Mouse (Mus musculus) liver, postnatal 0 days (tissue): ENCODE data around the gene 1700008O03Rik. TPM values are rescaled to one million over a fixed set of nuclear protein-coding genes. Genes with fewer than 3 reads are reported as not detected.

Experiments used
- ATAC-seq: fragments of 200-750 bp; cut with Nextera tagmentation; 2 replicates; pipeline ENCODE4 v1.8.0; 2017; ENCODE audit warnings: mild to moderate bottlenecking, moderate library complexity
- DNase-seq: peaks from one replicate; pipeline ENCODE4 v3.0.0-alpha.2; 2016
- H3K27ac ChIP-seq: fragments of 300-500 bp; sonication (generic); 2 replicates; pipeline ENCODE4 v1.5.1; 2014; ENCODE audit warnings: antibody characterized with exemption, moderate library complexity, mild to moderate bottlenecking, low read depth
- H3K27me3 ChIP-seq: fragments of 300-500 bp; sonication (generic); 2 replicates; pipeline ENCODE4 v1.6.1; 2014; ENCODE audit warnings: low read length, control low read depth, mixed read lengths; ENCODE audit not compliant: insufficient read depth
- H3K36me3 ChIP-seq: fragments of 300-500 bp; sonication (generic); replicated peaks from 2 replicates; pipeline ENCODE4 v1.6.1; 2014; ENCODE audit warnings: mild to moderate bottlenecking, control low read depth, low read length, moderate library complexity, mixed read lengths; ENCODE audit not compliant: insufficient read depth
- H3K4me1 ChIP-seq: fragments of 300-500 bp; sonication (generic); 2 replicates; pipeline ENCODE4 v1.6.1; 2014; ENCODE audit warnings: antibody characterized with exemption, mild to moderate bottlenecking, control low read depth; ENCODE audit not compliant: insufficient read depth
- H3K4me2 ChIP-seq: fragments of 300-500 bp; sonication (generic); 2 replicates; pipeline ENCODE4 v1.6.1; 2014; ENCODE audit warnings: low read depth, mild to moderate bottlenecking, low read length, moderate library complexity, mixed read lengths
- H3K4me3 ChIP-seq: fragments of 300-500 bp; sonication (generic); 2 replicates; pipeline ENCODE4 v1.5.1; 2014; ENCODE audit warnings: low read depth, low read length
- H3K9ac ChIP-seq: fragments of 300-500 bp; sonication (generic); replicated peaks from 2 replicates; pipeline ENCODE4 v1.6.1; 2014; ENCODE audit warnings: mild to moderate bottlenecking, moderate library complexity
- H3K9me3 ChIP-seq: fragments of 300-500 bp; sonication (generic); 2 replicates; pipeline ENCODE4 v1.6.1; 2016; ENCODE audit warnings: mild to moderate bottlenecking, control low read depth, low read length, mixed read lengths
- CTCF ChIP-seq: sonication (generic); IDR thresholded peaks from 2 replicates; pipeline ENCODE4 v1.5.1; 2016; ENCODE audit warnings: antibody characterized with exemption, low read depth
- EP300 ChIP-seq: IDR thresholded peaks from 2 replicates; pipeline ENCODE4 v1.6.1; 2016; ENCODE audit warnings: antibody characterized with exemption, low read depth, mild to moderate bottlenecking
- WGBS: fragments of 180-500 bp; shearing (Covaris S2); extraction: QIAGEN DNeasy Blood & Tissue Kit; methylation state at CpG from one replicate; pipeline ENCODE4 v1.1.7; 2014; ENCODE audit not compliant: insufficient replicate concordance; 5-methylcytosine and 5-hydroxymethylcytosine counted together
- polyA plus RNA-seq: library from polyadenylated mRNA; unstranded; fragments of >200 nt; fragmentation: Nextera tagmentation; extraction: Ambion mirVana; gene quantifications from 2 replicates; pipeline ENCODE4 v1.2.1, GENCODE M21; 2015

Gene 1700008O03Rik
- polyA plus RNA-seq, 1 experiment from 2014 or later: 0.15 TPM

DNA sequence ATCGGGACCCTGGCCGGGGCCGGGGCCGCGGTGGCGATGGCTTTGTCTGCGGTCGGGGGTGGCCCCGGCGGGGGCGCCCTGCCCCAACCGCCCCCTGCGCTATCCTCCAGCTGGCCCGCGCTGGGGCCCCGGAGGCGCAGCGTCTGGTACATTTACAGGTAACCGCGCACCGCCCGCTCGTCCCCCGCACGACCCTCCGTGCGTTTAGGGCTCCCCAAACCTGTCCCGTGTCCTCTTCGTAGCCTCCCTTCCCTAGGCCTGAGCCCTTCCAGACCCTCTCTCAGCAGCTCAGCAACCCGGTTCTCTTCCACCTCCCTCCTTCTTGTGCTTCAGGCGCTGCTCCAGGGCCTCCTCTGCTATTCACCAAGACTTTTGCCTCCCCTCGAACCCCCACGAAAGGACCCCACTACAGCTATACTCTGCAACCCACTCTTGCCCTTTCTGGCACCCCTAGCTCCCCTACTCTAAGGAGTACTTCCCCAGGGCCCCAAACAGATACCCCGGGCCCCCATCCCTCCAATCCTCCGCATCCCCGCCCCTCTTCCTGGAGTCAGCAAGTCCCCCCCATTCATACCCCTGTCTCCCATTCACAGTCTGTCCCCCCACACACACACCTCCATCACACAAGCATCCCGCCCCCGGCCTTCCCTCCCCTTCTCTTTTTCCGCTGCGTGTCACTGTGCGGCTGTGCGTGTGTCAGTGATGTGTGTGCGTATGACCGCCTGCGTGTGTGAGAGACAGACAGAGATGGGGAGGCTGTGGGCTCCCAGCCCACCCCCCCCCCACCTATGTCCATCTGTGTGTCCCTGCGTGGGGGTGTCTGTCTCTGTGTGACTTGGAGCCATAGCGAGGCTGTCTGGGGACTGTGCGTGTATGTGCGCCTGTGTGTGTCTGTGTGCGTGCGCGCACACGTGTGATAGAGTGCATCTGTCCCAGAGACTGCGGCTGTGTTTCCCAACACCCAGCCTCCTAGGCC, 49.3 kb downstream of the 1700008O03Rik start:
- peaks cover 52% of the 10 kb centered on the region for H3K27me3 ChIP-seq
- TF ChIP-seq CTCF (no peak), EP300 (no peak)
- no peak for DNase-seq
- no peak overlapping the region for H3K27ac ChIP-seq
- H3K36me3 ChIP-seq: no peaks in the 10 kb centered on the region
- 6% methylated on average over 39 of the region's 54 CpGs for WGBS
- H3K9ac ChIP-seq: no peak overlapping the region
- no peaks in the 10 kb centered on the region for H3K4me1 ChIP-seq
- H3K4me3 ChIP-seq: no peak overlapping the region
- no peak for ATAC-seq
- no peak overlapping the region for H3K4me2 ChIP-seq
- no peaks in the 10 kb centered on the region for H3K9me3 ChIP-seq

DNA sequence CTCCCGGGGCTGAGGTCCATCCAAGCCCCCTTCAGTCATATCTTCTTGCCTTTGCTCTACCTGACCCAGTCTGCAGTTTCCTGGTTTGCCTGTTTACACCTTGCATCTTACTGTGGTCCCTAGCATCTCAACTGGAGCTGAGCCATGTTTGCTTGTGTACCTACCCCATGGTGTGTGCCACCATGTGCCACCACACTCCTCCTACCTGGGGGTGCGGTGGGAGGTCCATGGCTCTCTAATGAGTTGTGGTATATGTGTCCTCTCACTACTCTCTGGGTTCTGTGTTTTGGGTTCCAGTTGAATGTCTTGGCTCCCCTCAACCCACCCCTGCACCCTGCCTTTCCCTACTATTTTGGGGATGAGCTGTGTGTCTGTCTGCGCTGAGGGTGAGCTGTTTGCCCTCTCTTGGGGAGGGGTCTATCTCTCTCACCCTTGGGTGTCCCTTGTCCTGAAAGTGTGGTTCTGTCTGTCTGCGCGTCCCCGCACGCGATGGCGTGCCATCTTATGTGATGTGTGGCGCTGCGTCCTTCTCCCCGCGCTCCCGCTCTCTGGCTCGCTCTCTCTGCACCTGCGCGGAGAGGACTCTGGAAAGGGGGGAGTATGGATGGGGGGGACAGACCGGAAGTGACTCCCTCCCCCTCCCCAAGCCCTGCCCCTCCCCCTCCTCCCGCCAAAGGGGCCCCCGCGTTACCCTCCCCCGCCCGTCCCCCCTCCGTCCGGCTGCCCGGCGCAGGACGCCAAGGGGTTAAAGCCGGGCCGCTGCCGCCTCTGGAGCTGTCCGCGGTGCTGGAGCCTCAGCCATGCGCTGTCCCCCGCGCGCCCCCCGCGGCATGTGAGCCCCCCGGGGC, 50.4 kb downstream of the 1700008O03Rik start:
- no peak for TF ChIP-seq CTCF
- TF ChIP-seq EP300: no peak
- Histone ChIP-seq H3K27me3 (peaks cover 52% of the 10 kb centered on the region), H3K27ac (no peak overlapping the region), H3K4me2 (no peak overlapping the region), H3K9me3 (no peaks in the 10 kb centered on the region), H3K4me3 (no peak overlapping the region), H3K36me3 (no peaks in the 10 kb centered on the region), H3K4me1 (no peaks in the 10 kb centered on the region), H3K9ac (no peak overlapping the region)
- ATAC-seq (no peak), DNase-seq (no peak)
- WGBS: 7% methylated on average over 17 of the region's 40 CpGs

DNA sequence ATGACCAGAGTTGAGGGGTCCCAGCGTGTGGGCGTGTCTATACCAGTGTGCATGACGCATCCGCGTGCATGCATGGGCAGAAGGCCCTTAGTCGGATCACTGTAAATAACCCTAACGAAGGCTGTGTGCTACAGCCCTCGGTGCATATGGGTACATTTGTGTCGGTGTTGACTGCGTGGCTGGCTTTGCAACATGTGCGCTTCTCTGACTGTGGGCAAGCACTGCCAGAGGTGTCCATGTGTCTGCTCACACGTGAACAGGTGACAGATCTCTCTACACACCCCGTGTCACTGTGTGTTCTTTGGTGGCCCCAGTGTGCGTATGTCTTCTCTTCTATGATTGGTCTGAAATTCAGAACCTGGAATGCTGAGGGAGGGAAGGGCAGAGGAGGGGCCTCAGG, 51.5 kb downstream of the 1700008O03Rik start:
- H3K4me1 ChIP-seq: no peaks in the 10 kb centered on the region
- no peak for ATAC-seq
- 56% methylated on average over 14 of the region's 14 CpGs for WGBS
- no peak overlapping the region for H3K27ac ChIP-seq
- H3K27me3 ChIP-seq: peaks cover 51% of the 10 kb centered on the region
- no peak for DNase-seq
- no peak overlapping the region for H3K9ac ChIP-seq
- no peak overlapping the region for H3K4me2 ChIP-seq
- H3K36me3 ChIP-seq: no peaks in the 10 kb centered on the region
- H3K9me3 ChIP-seq: no peaks in the 10 kb centered on the region
- H3K4me3 ChIP-seq: no peak overlapping the region
- TF ChIP-seq CTCF: no peak
- TF ChIP-seq EP300: no peak

DNA sequence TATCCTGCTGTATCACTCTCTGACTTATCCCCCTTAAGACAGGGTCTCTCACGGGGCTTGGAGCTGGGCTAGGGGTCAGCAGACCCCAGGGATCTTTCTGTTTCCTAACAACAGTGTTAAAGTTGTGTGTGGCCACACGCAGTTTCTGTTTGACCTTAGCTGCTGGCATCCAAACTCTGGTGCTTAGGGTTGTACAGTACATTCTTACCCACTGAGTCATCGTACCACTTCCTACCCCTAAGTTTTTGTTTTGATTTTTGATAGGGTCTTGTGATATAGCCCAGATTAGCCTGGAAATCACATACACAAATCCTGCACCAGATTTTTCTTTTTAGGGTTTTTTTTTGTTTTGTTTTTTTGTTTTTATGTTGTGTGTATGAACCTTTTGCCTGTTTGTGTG, 53.3 kb downstream of the 1700008O03Rik start:
- WGBS: 40% methylated on average over 3 of the region's 3 CpGs
- Histone ChIP-seq H3K4me3 (no peak overlapping the region), H3K9me3 (no peaks in the 10 kb centered on the region), H3K36me3 (no peaks in the 10 kb centered on the region), H3K4me2 (no peak overlapping the region), H3K27me3 (peaks cover 37% of the 10 kb centered on the region), H3K27ac (no peak overlapping the region), H3K4me1 (no peaks in the 10 kb centered on the region), H3K9ac (no peak overlapping the region)
- DNase-seq (no peak), ATAC-seq (no peak)
- TF ChIP-seq CTCF (no peak), EP300 (no peak)

DNA sequence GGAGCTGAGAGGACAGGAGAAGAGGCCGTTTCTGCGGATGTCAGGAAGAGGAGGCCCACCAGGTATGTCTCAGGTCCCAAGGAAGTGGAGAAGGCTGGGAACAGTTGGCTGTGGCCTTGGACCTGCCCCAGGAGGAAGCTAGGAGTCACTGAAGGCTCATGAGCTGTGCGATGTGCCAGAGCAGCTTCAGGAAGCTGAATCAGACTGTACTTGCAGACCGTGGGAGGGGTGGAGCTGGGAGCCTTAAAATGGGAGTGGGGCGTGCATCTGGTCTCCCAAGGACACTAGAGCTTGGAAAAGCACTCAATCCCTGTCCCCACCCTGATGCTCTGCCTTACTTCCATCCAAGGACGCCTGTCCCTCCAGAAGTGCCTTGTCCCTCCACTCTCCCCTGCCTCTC, 59.0 kb downstream of the 1700008O03Rik start:
- Histone ChIP-seq H3K4me2 (no peak overlapping the region), H3K27ac (no peak overlapping the region), H3K36me3 (no peaks in the 10 kb centered on the region), H3K4me3 (no peak overlapping the region), H3K27me3 (0 out of 2 replicates have a peak, but pooled peaks cover 8% of the 10 kb centered on the region), H3K4me1 (no peaks in the 10 kb centered on the region), H3K9ac (no peak overlapping the region), H3K9me3 (no peaks in the 10 kb centered on the region)
- TF ChIP-seq CTCF (no peak), EP300 (no peak)
- ATAC-seq (no peak), DNase-seq (no peak)
- whole genome bisulfite sequencing: 37% methylated on average over 6 of the region's 6 CpGs

DNA sequence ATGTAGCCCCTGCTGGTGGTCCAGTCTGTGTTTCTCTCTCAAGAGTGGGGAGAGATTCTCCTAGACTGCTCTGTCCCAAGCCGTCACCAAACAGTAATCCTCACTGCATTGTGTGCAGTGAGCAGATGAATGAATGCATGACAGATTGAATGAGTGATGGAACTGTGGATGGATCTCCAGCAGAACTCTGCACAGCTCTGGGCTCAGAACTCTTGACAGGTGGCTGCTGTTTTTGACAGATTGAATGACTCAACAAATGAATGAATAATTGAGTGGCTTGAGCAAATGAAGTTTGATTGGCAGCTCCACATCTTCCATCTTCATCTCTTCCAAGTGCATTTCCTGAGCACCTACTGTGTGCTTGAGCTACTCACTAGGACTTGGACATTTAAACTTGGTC, 63.3 kb downstream of the 1700008O03Rik start:
- no peaks in the 10 kb centered on the region for H3K9me3 ChIP-seq
- H3K27ac ChIP-seq: no peak overlapping the region
- DNase-seq (no peak), ATAC-seq (no peak)
- H3K36me3 ChIP-seq: no peaks in the 10 kb centered on the region
- H3K9ac ChIP-seq: no peak overlapping the region
- WGBS: 71% methylated on average over 1 of the region's 1 CpGs
- H3K27me3 ChIP-seq: 0 out of 2 replicates have a peak, but pooled peaks cover 8% of the 10 kb centered on the region
- H3K4me3 ChIP-seq: no peak overlapping the region
- H3K4me2 ChIP-seq: no peak overlapping the region
- no peaks in the 10 kb centered on the region for H3K4me1 ChIP-seq
- TF ChIP-seq EP300 (no peak), CTCF (no peak)
